Mouse (Mus musculus): Measurements from ENCODE around the gene Znhit6. TPM values are rescaled to one million over a fixed set of nuclear protein-coding genes. Genes with fewer than 3 reads are reported as not detected.

Znhit6 gene
- total RNA-seq, 2 experiments from 2014 or later: 13.8 to 20.3 TPM

GRCm38 (mm10) chr3:145602410-145603206 is 26.6 kb downstream of the Znhit6 start:
- no peak for ATAC-seq (ENCODE audit: poor library complexity, severe bottlenecking)

- no peak for ATAC-seq (ENCODE audit: poor library complexity, severe bottlenecking)
Observed at GRCm38 (mm10) chr3:145605437-145606123, 29.6 kb downstream of the Znhit6 start.

GRCm38 (mm10) chr3:145608320-145608719 is 32.3 kb downstream of the Znhit6 start:
- ATAC-seq (ENCODE audit: poor library complexity, severe bottlenecking): peak; percentile 39; the same call in 1 of the 2 replicates

DNA sequence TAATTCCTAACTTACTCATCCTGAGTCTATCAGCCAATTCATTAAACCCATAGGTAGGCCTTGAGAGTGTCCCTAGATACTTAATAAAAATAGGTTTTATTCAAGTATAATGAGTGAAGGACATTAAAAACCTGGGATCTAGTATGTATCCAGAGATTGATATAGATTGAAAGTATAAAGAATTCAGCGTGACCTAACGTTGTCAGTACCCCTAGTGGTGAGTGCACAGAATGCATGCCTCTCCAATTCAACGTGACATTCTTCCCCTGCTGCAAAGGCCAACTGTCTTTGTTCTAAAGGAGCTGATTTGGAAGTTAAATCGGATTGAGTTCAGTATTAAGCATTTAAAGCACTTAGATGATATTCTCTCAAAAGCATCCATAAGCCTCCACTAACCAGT is 36.7 kb downstream of the Znhit6 start:
- peak; percentile 57 for ATAC-seq (ENCODE audit: poor library complexity, severe bottlenecking)

GRCm38 (mm10) chr3:145613234-145613633 is 37.2 kb downstream of the Znhit6 start:
- ATAC-seq (ENCODE audit: poor library complexity, severe bottlenecking): no peak

DNA sequence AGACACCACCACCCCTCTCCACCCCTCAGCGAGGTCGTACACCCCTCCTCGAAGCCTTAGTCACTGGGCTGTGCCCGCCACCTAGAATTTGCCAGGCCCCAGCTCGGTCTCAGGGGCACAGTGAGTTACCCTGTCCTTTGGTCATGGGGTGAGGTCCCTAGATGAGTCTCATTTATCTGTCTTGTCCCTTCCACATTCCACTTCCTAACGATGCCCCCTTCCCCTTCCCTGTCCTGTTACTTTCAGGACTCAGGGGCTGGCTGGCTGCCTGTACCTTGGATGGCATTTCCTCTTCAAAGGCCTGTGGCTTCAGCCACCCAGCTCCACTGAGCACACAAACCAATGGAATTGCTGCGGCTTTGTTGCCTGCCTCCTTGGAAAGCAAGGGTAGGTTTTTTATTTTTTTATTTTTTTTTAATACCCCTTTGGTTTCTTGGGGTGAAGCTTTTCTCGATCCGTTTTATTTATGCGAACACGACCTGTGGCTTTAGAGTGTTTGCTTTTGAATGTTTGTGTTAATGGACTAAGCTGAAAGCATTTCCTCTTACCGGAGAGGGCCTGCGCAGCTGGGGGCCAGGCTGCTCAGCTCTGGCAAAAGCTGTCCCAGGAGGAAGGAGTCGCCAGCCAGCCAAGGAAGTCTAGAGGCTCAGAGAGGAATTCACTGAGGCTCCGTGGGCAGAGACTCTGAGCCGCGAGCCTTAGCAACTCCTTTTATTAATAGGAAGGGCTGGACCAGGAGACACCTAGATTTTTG is 38.5 kb downstream of the Znhit6 start:
- ATAC-seq (ENCODE audit: poor library complexity, severe bottlenecking): no peak

GRCm38 (mm10) chr3:145618299-145618698 is 42.3 kb downstream of the Znhit6 start:
- peak; percentile 34; the same call in 1 of the 2 replicates for ATAC-seq (ENCODE audit: poor library complexity, severe bottlenecking)

- no peak for ATAC-seq (ENCODE audit: poor library complexity, severe bottlenecking)
Observed at GRCm38 (mm10) chr3:145619621-145620365, 43.8 kb downstream of the Znhit6 start.

- no peak for ATAC-seq (ENCODE audit: poor library complexity, severe bottlenecking)
Observed at GRCm38 (mm10) chr3:145621209-145621608, 45.2 kb downstream of the Znhit6 start.

DNA sequence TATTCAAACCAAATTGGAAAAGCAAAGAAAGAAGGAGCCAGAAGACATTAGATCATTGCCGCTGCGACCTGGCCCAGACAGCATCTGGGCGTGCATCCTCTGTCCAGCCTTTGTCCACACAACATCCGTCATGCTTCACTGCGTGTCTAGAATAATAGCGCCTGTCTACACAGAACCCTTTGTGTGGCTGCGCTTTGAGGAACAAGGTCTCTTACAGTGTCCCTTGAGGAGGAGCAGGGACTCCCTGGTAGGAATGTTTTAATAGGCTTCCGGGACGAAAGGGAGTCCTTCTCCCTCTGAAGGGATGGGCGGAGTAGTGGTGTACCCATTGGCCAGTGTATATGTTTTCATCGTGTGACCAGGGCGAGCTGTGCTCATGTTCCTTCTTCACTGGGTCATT is 47.0 kb downstream of the Znhit6 start:
- no peak for ATAC-seq (ENCODE audit: poor library complexity, severe bottlenecking)

- ATAC-seq (ENCODE audit: poor library complexity, severe bottlenecking): no peak
Observed at GRCm38 (mm10) chr3:145624786-145625185, 48.8 kb downstream of the Znhit6 start.

DNA sequence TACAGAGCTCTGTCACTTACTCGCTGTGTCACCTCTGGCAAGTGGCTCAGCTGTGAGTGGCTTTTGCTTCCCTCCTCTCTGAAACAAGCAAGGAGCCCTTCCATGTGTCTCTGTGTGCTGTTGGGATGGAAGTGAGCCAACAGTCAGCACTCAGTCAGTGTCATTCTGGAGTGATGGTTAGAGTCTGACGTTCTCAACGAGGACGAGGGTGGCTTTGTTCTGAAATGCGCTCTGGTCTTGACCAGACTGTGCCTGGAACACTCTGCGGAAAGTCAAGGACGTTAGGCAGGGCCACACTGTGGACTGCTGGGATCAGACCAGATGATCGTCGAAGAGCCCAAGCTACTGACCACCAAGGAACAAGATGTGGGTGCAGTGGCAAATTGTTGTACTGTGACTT is 49.5 kb downstream of the Znhit6 start:
- ATAC-seq (ENCODE audit: poor library complexity, severe bottlenecking): no peak

- no peak for ATAC-seq (ENCODE audit: poor library complexity, severe bottlenecking)
Observed at GRCm38 (mm10) chr3:145626063-145626462, 50.1 kb downstream of the Znhit6 start.

DNA sequence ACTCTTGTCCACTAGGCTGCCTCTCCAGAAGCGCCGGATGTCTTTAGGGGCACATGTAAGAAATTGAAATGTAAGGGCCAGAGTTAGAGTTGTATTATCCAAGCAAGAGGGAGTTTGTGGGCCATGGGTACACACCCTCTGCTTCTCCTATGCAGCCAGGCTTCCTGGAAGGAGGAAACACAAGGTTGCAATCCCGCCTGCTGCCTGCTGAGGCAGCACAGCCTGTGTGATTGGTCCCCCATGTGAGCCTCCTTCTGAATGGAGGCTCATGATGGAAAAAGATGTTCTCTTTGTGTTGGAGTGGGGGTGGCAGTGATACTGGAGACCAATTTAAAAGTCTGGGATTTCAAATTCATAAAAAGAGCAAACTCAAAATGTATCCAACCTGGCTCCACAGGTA is 51.8 kb downstream of the Znhit6 start:
- ATAC-seq (ENCODE audit: poor library complexity, severe bottlenecking): no peak

GRCm38 (mm10) chr3:145628643-145629042 is 52.6 kb downstream of the Znhit6 start:
- no peak for ATAC-seq (ENCODE audit: poor library complexity, severe bottlenecking)

DNA sequence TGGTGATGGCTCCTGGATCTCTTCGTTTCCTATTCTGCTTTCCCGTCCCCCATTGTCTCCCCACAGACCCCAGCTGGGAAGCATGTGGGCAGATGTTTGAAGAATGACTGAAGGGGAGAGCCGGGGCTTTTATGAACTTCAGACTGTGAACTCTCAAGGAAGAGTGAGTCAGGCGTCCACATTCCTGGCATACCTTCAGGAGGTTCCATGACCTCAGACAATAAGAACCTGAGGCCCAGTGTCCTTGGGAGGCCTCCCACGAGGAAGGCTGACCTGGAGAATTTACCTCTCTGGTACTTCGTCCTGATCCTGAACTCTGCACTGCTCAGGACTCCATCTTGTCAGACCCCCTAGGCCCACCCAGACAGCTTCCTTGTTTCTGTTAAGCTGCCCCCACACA is 56.9 kb downstream of the Znhit6 start:
- ATAC-seq (ENCODE audit: poor library complexity, severe bottlenecking): no peak

DNA sequence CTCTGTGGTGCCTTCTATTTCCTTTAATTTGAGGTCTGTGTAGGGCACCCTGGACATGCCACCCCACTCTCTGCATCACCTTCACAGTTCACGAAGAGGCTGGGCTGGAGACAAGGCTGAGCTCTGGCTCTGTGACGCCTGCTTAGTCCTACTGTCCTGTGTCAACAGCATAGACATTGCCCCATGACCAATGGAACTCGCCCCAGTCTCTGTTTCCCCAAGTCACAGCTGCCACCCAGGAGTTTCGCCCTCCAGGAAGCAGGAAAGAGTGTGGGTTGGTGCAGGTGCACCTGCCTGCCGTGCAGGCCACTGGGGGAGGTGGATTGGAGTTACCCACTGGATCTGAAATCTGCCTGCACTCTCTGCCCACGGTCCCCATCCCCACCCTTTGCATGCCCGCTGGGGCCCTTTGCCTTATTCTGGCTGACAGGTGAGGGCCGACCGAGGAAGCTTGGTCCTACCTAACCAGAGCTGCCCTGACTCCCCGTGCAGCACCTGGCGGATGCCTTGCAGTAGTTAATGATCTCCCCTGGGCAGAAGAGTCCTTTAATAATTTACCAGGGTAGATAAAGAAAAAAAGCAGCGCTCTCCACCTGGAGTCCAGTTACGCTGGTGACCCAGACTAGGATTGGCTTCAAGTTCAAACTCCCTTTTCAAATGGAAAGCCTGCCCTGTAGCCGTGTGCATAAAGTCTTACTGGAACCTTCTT is 58.2 kb downstream of the Znhit6 start:
- no peak for ATAC-seq (ENCODE audit: poor library complexity, severe bottlenecking)

DNA sequence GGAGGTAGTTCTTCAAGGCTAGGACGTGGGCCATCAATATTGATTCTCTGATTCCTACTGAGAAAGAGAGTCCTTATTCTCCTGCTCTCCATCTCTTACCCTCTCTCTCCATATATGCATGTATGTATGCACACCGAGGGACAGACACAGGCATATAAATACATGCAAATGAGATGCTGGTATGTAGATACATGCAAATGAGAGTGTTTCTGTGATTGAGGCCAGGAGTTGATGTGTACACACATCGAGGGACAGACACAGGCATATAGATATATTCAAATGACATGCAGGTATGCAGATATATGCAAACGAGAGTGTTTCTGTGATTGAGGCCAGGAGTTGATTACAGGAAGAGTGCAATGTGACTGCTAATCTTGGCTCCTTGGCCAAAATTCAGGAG is 64.2 kb downstream of the Znhit6 start:
- no peak for ATAC-seq (ENCODE audit: poor library complexity, severe bottlenecking)

- ATAC-seq (ENCODE audit: poor library complexity, severe bottlenecking): no peak
Observed at GRCm38 (mm10) chr3:145640583-145640982, 64.6 kb downstream of the Znhit6 start.

DNA sequence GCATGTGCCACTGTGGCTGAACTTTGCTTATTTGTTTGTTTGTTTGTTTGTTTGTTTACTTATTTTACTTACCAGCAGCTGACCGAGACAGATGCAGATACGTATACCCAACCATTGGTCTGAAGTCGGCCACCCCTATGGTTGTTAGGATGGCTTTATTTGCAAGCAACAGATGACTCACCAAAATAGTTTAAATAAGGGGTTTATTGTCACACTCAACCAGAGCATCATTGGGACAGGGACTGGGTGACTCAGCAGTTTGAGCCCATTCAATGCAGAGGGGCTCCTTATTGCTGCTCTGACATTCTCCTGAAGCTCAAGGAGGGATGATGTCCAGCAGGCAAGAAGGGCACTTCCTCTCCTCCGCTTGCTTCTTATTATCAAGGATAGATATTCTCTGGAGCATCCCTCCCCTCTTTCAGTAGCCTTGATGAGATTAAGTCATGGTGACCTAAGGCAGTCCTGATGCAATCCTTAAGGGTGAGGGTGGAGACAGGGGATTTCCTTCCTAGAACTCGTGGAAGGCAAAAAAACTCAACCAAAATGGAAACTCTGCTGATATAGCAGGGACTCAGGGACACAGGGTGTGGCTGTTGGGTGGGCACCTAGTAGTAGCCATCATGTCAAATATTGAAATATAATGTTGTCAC is 65.2 kb downstream of the Znhit6 start:
- no peak for ATAC-seq (ENCODE audit: poor library complexity, severe bottlenecking)

All from megakaryocyte, adult 5-6 weeks (primary cell).